Mouse (Mus musculus) granulocyte monocyte progenitor cell, adult 5-6 weeks (primary cell): ENCODE data around the gene Kat8. TPM values are rescaled to one million over a fixed set of nuclear protein-coding genes. Genes with fewer than 3 reads are reported as not detected.

Experiments used
- ATAC-seq: replicated peaks from 2 replicates; pipeline ENCODE4 v1.8.0; 2016; ENCODE audit warnings: mild to moderate bottlenecking, moderate TSS enrichment, inconsistent platforms; ENCODE audit not compliant: poor library complexity, severe bottlenecking
- total RNA-seq, 2 experiments: library from RNA; stranded (forward) in 1 of 2; stranded (reverse) in 1 of 2; fragments of 200-712, 200-1000 nt in 1 of 2; fragments of >200 nt in 1 of 2; fragmentation: Nextera tagmentation in 1 of 2; gene quantifications; 2 replicates each; pipeline ENCODE4 v1.2.3; 2014 to 2017

Kat8 gene
- total RNA-seq, 2 experiments from 2014 or later = 18.1 to 20.4 TPM

DNA sequence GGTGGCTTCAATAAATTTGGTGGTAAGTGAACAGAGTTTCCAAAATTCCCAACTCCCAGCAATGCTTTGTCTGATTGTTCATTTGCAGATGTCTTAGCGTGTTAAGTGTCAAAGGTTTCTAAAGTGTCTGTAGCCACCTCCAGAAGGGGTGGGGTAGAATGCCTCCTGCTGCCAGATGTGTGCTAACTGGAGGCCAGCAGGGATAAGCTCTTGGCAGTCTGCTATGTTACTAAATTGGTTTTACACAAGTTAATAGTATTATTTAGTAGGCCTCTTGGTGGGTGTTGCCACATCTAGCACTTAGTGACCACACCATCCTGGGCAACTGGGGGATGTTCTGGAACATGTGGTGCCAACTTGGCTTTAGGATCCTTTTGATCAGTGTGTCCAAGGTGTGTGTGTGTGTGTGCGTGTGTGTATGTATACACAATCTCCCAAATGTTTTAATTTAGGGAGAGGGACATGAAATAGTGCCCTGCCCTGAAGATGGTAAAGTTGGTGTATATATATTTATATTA lies 62.2 kb downstream of the Kat8 start:
- ATAC-seq = peak; percentile 30

Other genes with a start within 250 kb of the Kat8 start
- gene Bcl7c, start 203.6 kb upstream of the Kat8 start, total RNA-seq (2014; fragmentation: Nextera tagmentation) = 50.9 and 81.5 TPM in 2 replicates
- 39.3 and 57.5 TPM in 2 replicates for gene Bcl7c, start 203.6 kb upstream of the Kat8 start, total RNA-seq (2017)
- gene Ctf1, start 199.8 kb upstream of the Kat8 start, total RNA-seq (2014; fragmentation: Nextera tagmentation) = 0.73 and 1.2 TPM in 2 replicates
- gene Ctf1, start 199.8 kb upstream of the Kat8 start, total RNA-seq (2017) = 0.90 and 3.2 TPM in 2 replicates
- not detected in 2 replicates for gene Ctf2, start 180.3 kb upstream of the Kat8 start, total RNA-seq (2014; fragmentation: Nextera tagmentation)
- gene Ctf2, start 180.3 kb upstream of the Kat8 start, total RNA-seq (2017) = 0.31 TPM in 1 of 2 replicates, not detected in the other
- 11.1 and 11.7 TPM in 2 replicates for gene Fbxl19, start 168.0 kb upstream of the Kat8 start, total RNA-seq (2014; fragmentation: Nextera tagmentation)
- 13.8 and 17.7 TPM in 2 replicates for gene Fbxl19, start 168.0 kb upstream of the Kat8 start, total RNA-seq (2017)
- gene Orai3, start 142.7 kb upstream of the Kat8 start, total RNA-seq (2014; fragmentation: Nextera tagmentation) = 36.8 and 41.2 TPM in 2 replicates
- 22.7 and 22.8 TPM in 2 replicates for gene Orai3, start 142.7 kb upstream of the Kat8 start, total RNA-seq (2017)
- 59.6 and 105 TPM in 2 replicates for gene Setd1a, start 135.8 kb upstream of the Kat8 start, total RNA-seq (2014; fragmentation: Nextera tagmentation)
- gene Setd1a, start 135.8 kb upstream of the Kat8 start, total RNA-seq (2017) = 11.9 and 12.4 TPM in 2 replicates
- not detected in 2 replicates for gene Gm49388, start 126.9 kb upstream of the Kat8 start, total RNA-seq (2014; fragmentation: Nextera tagmentation)
- 1.2 TPM in 1 of 2 replicates, not detected in the other for gene Gm49388, start 126.9 kb upstream of the Kat8 start, total RNA-seq (2017)
- gene Hsd3b7, start 111.9 kb upstream of the Kat8 start, total RNA-seq (2014; fragmentation: Nextera tagmentation) = 27.6 and 29.6 TPM in 2 replicates
- 19.1 and 31.6 TPM in 2 replicates for gene Hsd3b7, start 111.9 kb upstream of the Kat8 start, total RNA-seq (2017)
- 88.9 and 105 TPM in 2 replicates for gene Stx4a, start 88.2 kb upstream of the Kat8 start, total RNA-seq (2014; fragmentation: Nextera tagmentation)
- 37.7 and 38.8 TPM in 2 replicates for gene Stx4a, start 88.2 kb upstream of the Kat8 start, total RNA-seq (2017)
- gene Stx1b, start 88.0 kb upstream of the Kat8 start, total RNA-seq (2014; fragmentation: Nextera tagmentation) = 0.62 and 0.88 TPM in 2 replicates
- gene Stx1b, start 88.0 kb upstream of the Kat8 start, total RNA-seq (2017) = not detected in 2 replicates
- 29.2 and 38.4 TPM in 2 replicates for gene Zfp646, start 36.3 kb upstream of the Kat8 start, total RNA-seq (2014; fragmentation: Nextera tagmentation)
- gene Zfp646, start 36.3 kb upstream of the Kat8 start, total RNA-seq (2017) = 35.5 and 40.8 TPM in 2 replicates
- 7.2 and 15.7 TPM in 2 replicates for gene Zfp668, start 35.7 kb upstream of the Kat8 start, total RNA-seq (2014; fragmentation: Nextera tagmentation)
- gene Zfp668, start 35.7 kb upstream of the Kat8 start, total RNA-seq (2017) = 3.9 and 4.9 TPM in 2 replicates
- 0.19 TPM in 1 of 2 replicates, not detected in the other for gene Prss53, start 21.5 kb upstream of the Kat8 start, total RNA-seq (2014; fragmentation: Nextera tagmentation)
- 0.13 TPM in 1 of 2 replicates, not detected in the other for gene Prss53, start 21.5 kb upstream of the Kat8 start, total RNA-seq (2017)
- not detected in 2 replicates for gene Gm21974, start 17.1 kb upstream of the Kat8 start, total RNA-seq (2014; fragmentation: Nextera tagmentation)
- gene Gm21974, start 17.1 kb upstream of the Kat8 start, total RNA-seq (2017) = not detected in 2 replicates
- 93.1 and 126 TPM in 2 replicates for gene Vkorc1, start 16.9 kb upstream of the Kat8 start, total RNA-seq (2014; fragmentation: Nextera tagmentation)
- gene Vkorc1, start 16.9 kb upstream of the Kat8 start, total RNA-seq (2017) = 24.9 and 69.4 TPM in 2 replicates
- gene Bckdk, start 8.4 kb upstream of the Kat8 start, total RNA-seq (2014; fragmentation: Nextera tagmentation) = 63.3 and 78.0 TPM in 2 replicates
- gene Bckdk, start 8.4 kb upstream of the Kat8 start, total RNA-seq (2017) = 38.6 and 50.5 TPM in 2 replicates
- not detected in 2 replicates for gene Prss8, start 17.6 kb downstream of the Kat8 start, total RNA-seq (2014; fragmentation: Nextera tagmentation)
- 0.52 TPM in 1 of 2 replicates, not detected in the other for gene Prss8, start 17.6 kb downstream of the Kat8 start, total RNA-seq (2017)
- 0.92 and 7.3 TPM in 2 replicates for gene Prss36, start 34.2 kb downstream of the Kat8 start, total RNA-seq (2014; fragmentation: Nextera tagmentation)
- gene Prss36, start 34.2 kb downstream of the Kat8 start, total RNA-seq (2017) = 0.90 and 3.3 TPM in 2 replicates
- gene Fus, start 54.9 kb downstream of the Kat8 start, total RNA-seq (2014; fragmentation: Nextera tagmentation) = 319 and 323 TPM in 2 replicates
- 60.8 and 62.2 TPM in 2 replicates for gene Fus, start 54.9 kb downstream of the Kat8 start, total RNA-seq (2017)
- gene Pycard, start 81.4 kb downstream of the Kat8 start, total RNA-seq (2014; fragmentation: Nextera tagmentation) = 115 and 175 TPM in 2 replicates
- 62.6 and 101 TPM in 2 replicates for gene Pycard, start 81.4 kb downstream of the Kat8 start, total RNA-seq (2017)
- gene Trim72, start 91.4 kb downstream of the Kat8 start, total RNA-seq (2014; fragmentation: Nextera tagmentation) = not detected in 2 replicates
- not detected in 2 replicates for gene Trim72, start 91.4 kb downstream of the Kat8 start, total RNA-seq (2017)
- 12.5 and 17.5 TPM in 2 replicates for gene Itgam, start 150.1 kb downstream of the Kat8 start, total RNA-seq (2014; fragmentation: Nextera tagmentation)
- gene Itgam, start 150.1 kb downstream of the Kat8 start, total RNA-seq (2017) = 21.6 and 23.7 TPM in 2 replicates
- not detected in 2 replicates for gene Gm49368, start 150.2 kb downstream of the Kat8 start, total RNA-seq (2014; fragmentation: Nextera tagmentation)
- gene Gm49368, start 150.2 kb downstream of the Kat8 start, total RNA-seq (2017) = 0.09 TPM in 1 of 2 replicates, not detected in the other
- gene Itgax, start 217.0 kb downstream of the Kat8 start, total RNA-seq (2014; fragmentation: Nextera tagmentation) = 0.54 and 2.4 TPM in 2 replicates
- gene Itgax, start 217.0 kb downstream of the Kat8 start, total RNA-seq (2017) = 1.9 and 2.4 TPM in 2 replicates
- gene Itgad, start 241.9 kb downstream of the Kat8 start, total RNA-seq (2014; fragmentation: Nextera tagmentation) = 0.47 TPM in 1 of 2 replicates, not detected in the other
- 0.21 TPM in 1 of 2 replicates, not detected in the other for gene Itgad, start 241.9 kb downstream of the Kat8 start, total RNA-seq (2017)